23 mouse cellular contexts compared by ENCODE assay signal in genomic region chr2:18841051-18841450, GRCm38 (mm10).
A peak's percentile ranks its signal among the peaks of the same experiment; 100 is the strongest.
DNase-seq lines count a peak whose midpoint lies in the region; ATAC-seq lines count a peak whose summit lies in the region.
"Had no signal": no experiment of that assay in that cellular context is flagged by ENCODE, and none has a peak within 500 bp of the region (broad histone marks: within the 10 kb centered on the region; RNA-seq: fewer than 3 reads in every experiment).

No protein-coding gene starts in this region.

- peak; percentile 75 for ATAC-seq in frontal cortex, adult (ENCODE audit: low TSS enrichment)
- no peak for ATAC-seq in megakaryocyte-erythroid progenitor cell, adult 5-6 weeks (replicated peaks; ENCODE audit: low FRiP score, low TSS enrichment, poor library complexity, severe bottlenecking)
- ATAC-seq: activated CD4-positive, CD25-positive, alpha-beta regulatory T cell, adult 4 months; forebrain, postnatal 0 days; intestine, postnatal 0 days had no signal

- DNase-seq in frontal cortex, postnatal 25 days (ENCODE audit: low spot score in 2 of 2): no peak
- DNase-seq in layer of hippocampus, adult 8-10 months (ENCODE audit: low spot score in 2 of 2): peak; percentile 29 to 31
- DNase-seq in layer of hippocampus, postnatal 10 days (ENCODE audit: low spot score in 2 of 2): no peak
- DNase-seq in right cerebral cortex, adult 18-20 months: peak; percentile 64
- DNase-seq in right cerebral cortex, postnatal 4 days: no peak
- peak; percentile 55 for DNase-seq in telencephalon, adult 2 months (ENCODE audit: low read depth, low spot score)
- DNase-seq: adrenal gland, adult 2 months; adrenal gland, postnatal 36 days; cerebellum, adult 2 months; cerebellum, postnatal 14 days; forebrain, postnatal 0 days; gastrocnemius, postnatal 10 days; heart, postnatal 10 days; kidney, adult 9 months; kidney, postnatal 10 days; retina, postnatal 1 day; spleen, adult 18-20 months; thymus, adult 2 months; thymus, postnatal 36 days had no signal

Comparison
In these comparisons a context has a peak if more than half of its experiments do, and no peak if none do; other contexts are left out.
1. DNase-seq: peak in layer of hippocampus, adult 8-10 months (2 of 2), right cerebral cortex, adult 18-20 months (single experiment) and telencephalon, adult 2 months (single experiment); none in frontal cortex, postnatal 25 days (0 of 2), layer of hippocampus, postnatal 10 days (0 of 2) and right cerebral cortex, postnatal 4 days (single experiment).